Mouse (Mus musculus) forebrain, embryonic 11.5 days (tissue): Measurements from ENCODE around the gene Riok1. TPM values are rescaled to one million over a fixed set of nuclear protein-coding genes. Genes with fewer than 3 reads are reported as not detected.
A peak's percentile ranks its signal among the peaks of the same experiment; 100 is the strongest.

Experiments
- ATAC-seq: fragments of 200-750 bp; cut with Nextera tagmentation; replicated peaks from 2 replicates; pipeline ENCODE4 v1.8.0; 2017; ENCODE audit warnings: moderate TSS enrichment; ENCODE audit not compliant: low FRiP score
- DNase-seq: peaks from one replicate; pipeline ENCODE4 v3.0.0-alpha.2; 2017; ENCODE audit warnings: low spot score
- H3K27ac ChIP-seq: fragments of 300-500 bp; sonication (generic); 2 replicates; pipeline ENCODE4 v1.5.1; 2014; ENCODE audit warnings: low read depth, low read length
- H3K27me3 ChIP-seq: fragments of 300-500 bp; sonication (generic); 2 replicates; pipeline ENCODE4 v1.6.1; 2014; ENCODE audit warnings: mild to moderate bottlenecking, low read length, mixed read lengths; ENCODE audit not compliant: control insufficient read depth, insufficient read depth
- H3K36me3 ChIP-seq: fragments of 300-500 bp; sonication (generic); 2 replicates; pipeline ENCODE4 v1.6.1; 2014; ENCODE audit warnings: mild to moderate bottlenecking, low read length, moderate library complexity, mixed read lengths; ENCODE audit not compliant: control insufficient read depth, insufficient read depth
- H3K4me1 ChIP-seq: fragments of 300-500 bp; sonication (generic); replicated peaks from 2 replicates; pipeline ENCODE4 v1.6.1; 2014; ENCODE audit warnings: low read length, mixed read lengths; ENCODE audit not compliant: control insufficient read depth, insufficient read depth
- H3K4me2 ChIP-seq: fragments of 300-500 bp; sonication (generic); 2 replicates; pipeline ENCODE4 v1.6.1; 2014; ENCODE audit warnings: low read depth, mild to moderate bottlenecking, low read length, moderate library complexity, mixed read lengths; ENCODE audit not compliant: severe bottlenecking
- H3K4me3 ChIP-seq: fragments of 300-500 bp; sonication (generic); 2 replicates; pipeline ENCODE4 v1.5.1; 2014; ENCODE audit warnings: low read depth, low read length
- H3K9ac ChIP-seq: fragments of 300-500 bp; sonication (generic); 2 replicates; pipeline ENCODE4 v1.6.1; 2014; ENCODE audit warnings: low read length
- H3K9me3 ChIP-seq: fragments of 300-500 bp; sonication (generic); 2 replicates; pipeline ENCODE4 v1.6.1; 2016; ENCODE audit warnings: low read length, mixed read lengths; ENCODE audit not compliant: control insufficient read depth
- WGBS: fragments of 180-500 bp; shearing (Covaris S2); extraction: QIAGEN DNeasy Blood & Tissue Kit; methylation state at CpG from one replicate; pipeline ENCODE4 v1.1.7; 2014; 5-methylcytosine and 5-hydroxymethylcytosine counted together
- polyA plus RNA-seq: library from polyadenylated mRNA; unstranded; fragments of >200 nt; fragmentation: Nextera tagmentation; extraction: Ambion mirVana; gene quantifications from 2 replicates; pipeline ENCODE4 v1.2.1, GENCODE M21; 2014

Riok1 gene
- polyA plus RNA-seq = 49.5 and 53.6 TPM in 2 replicates

- Histone ChIP-seq H3K27me3 (no peaks in the 10 kb centered on the region), H3K4me1 (peaks cover 2% of the 10 kb centered on the region; the same call in 1 of the 2 replicates), H3K36me3 (no peaks in the 10 kb centered on the region), H3K27ac (0 out of 2 replicates have a peak within 1 kb of the TSS, but pooled peaks have one; percentile 26), H3K9ac (peak within 1 kb of the TSS; percentile 72), H3K9me3 (no peaks in the 10 kb centered on the region), H3K4me3 (peak within 1 kb of the TSS; percentile 69), H3K4me2 (peak within 1 kb of the TSS; percentile 93)
- whole genome bisulfite sequencing = 13% methylated on average over 37 of the region's 37 CpGs
- ATAC-seq (no peak), DNase-seq (no peak)
Observed at GRCm38 (mm10) chr13:38036343-38037043, at the start of gene Riok1. TSS of gene Riok1 (plus strand) at chr13:38036995.

DNA sequence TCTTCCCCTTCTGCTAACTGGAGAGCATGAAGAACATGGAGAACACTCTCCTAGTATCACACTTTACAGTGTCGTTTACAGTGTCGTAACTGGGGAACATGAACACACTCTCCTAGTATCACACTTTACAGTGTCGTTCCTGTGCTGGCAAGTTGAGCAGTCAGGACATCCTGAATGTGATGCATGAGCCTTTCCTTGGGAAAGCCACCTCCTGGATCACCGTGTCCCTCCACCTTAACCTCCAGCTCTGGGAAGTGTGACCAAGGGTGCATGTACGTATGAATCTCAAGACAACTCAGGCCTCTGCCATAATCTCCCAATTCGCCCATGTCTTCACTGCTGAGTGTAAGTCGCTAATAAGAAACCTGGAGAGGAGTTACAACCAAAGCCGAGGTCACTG lies 47.1 kb upstream of the Riok1 start:
- 96% methylated on average over 8 of the region's 8 CpGs for WGBS
- peaks cover 21% of the 10 kb centered on the region for H3K36me3 ChIP-seq
- ATAC-seq = no peak

GRCm38 (mm10) chr13:37992638-37993371 lies 44.0 kb upstream of the Riok1 start:
- Histone ChIP-seq H3K4me2 (peak overlapping the region; percentile 58), H3K4me1 (no peaks in the 10 kb centered on the region), H3K4me3 (peak overlapping the region; percentile 93), H3K36me3 (peaks cover 8% of the 10 kb centered on the region), H3K27ac (no peak overlapping the region), H3K9ac (peak overlapping the region; percentile 95), H3K9me3 (no peaks in the 10 kb centered on the region), H3K27me3 (no peaks in the 10 kb centered on the region)
- DNase-seq = no peak
- WGBS = 18% methylated on average over 10 of the region's 10 CpGs
- no peak for ATAC-seq

More for the DNA sequence above, 47.1 kb upstream of the Riok1 start:
- H3K4me2 ChIP-seq = no peak overlapping the region
- no peak overlapping the region for H3K9ac ChIP-seq
- H3K27ac ChIP-seq = no peak overlapping the region
- H3K4me3 ChIP-seq = no peak overlapping the region
- no peak for DNase-seq
- H3K27me3 ChIP-seq = no peaks in the 10 kb centered on the region
- H3K9me3 ChIP-seq = no peaks in the 10 kb centered on the region
- no peaks in the 10 kb centered on the region for H3K4me1 ChIP-seq

DNA sequence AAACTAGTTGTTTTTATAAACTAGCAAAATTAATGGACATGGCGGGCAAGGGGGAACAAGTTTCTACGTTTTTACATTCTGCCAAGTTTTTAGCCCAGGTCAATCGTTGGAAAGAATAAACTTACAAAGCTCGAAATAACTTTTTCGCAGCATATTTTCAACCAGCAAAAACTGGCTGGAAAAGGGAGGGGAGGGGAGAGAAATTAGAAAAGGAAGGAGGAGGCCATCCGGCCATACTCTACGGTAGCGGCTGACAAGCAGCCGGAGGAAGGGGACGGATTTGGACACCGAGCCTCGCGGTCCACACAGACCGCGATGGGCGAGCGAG lies 43.5 kb upstream of the Riok1 start:
- Histone ChIP-seq H3K27ac (peak overlapping the region; percentile 85), H3K9ac (peak overlapping the region; percentile 95), H3K9me3 (no peaks in the 10 kb centered on the region), H3K4me3 (peak overlapping the region; percentile 93), H3K4me2 (peak overlapping the region; percentile 58), H3K27me3 (no peaks in the 10 kb centered on the region), H3K36me3 (peaks cover 8% of the 10 kb centered on the region), H3K4me1 (no peaks in the 10 kb centered on the region)
- under 1% methylated on average over 17 of the region's 17 CpGs for WGBS
- no peak for DNase-seq
- no peak for ATAC-seq

GRCm38 (mm10) chr13:37993704-37994404 lies 42.9 kb upstream of the Riok1 start, which contains the start of gene Ssr1:
TSS of gene Ssr1 (minus strand) at chr13:37994217.
- Histone ChIP-seq H3K9ac (peak within 1 kb of the TSS; percentile 95), H3K9me3 (no peaks in the 10 kb centered on the region), H3K36me3 (peaks cover 8% of the 10 kb centered on the region), H3K4me3 (peak within 1 kb of the TSS; percentile 93), H3K4me1 (no peaks in the 10 kb centered on the region), H3K27ac (peak within 1 kb of the TSS; percentile 85), H3K27me3 (no peaks in the 10 kb centered on the region), H3K4me2 (peak within 1 kb of the TSS; percentile 58)
- WGBS = under 1% methylated on average over 88 of the region's 89 CpGs
- ATAC-seq = peak; percentile 98
- DNase-seq = peak; percentile 98

DNA sequence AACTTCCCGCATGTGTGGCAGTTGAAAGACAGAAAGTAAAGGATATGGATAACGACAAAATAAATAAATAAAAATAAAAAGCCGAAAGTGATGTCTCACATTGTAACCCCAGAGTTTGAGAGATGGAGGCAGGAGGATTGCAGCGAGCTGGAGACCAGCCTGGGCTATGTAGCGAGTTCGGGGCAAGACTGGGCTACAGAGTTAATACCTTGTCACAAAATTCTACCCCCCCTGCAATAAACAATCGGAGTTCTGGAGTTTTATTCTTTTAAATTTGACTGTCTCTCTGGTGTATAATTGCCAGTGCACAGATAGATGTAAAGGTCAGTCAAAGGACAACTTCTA lies 42.4 kb upstream of the Riok1 start:
- Histone ChIP-seq H3K4me2 (peak overlapping the region; percentile 28), H3K27me3 (no peaks in the 10 kb centered on the region), H3K9ac (peak overlapping the region; percentile 54), H3K4me3 (peak overlapping the region; percentile 93), H3K4me1 (no peaks in the 10 kb centered on the region), H3K27ac (no peak overlapping the region), H3K9me3 (no peaks in the 10 kb centered on the region), H3K36me3 (peaks cover 5% of the 10 kb centered on the region)
- DNase-seq (no peak), ATAC-seq (peak; percentile 57; the same call in 1 of the 2 replicates)
- 29% methylated on average over 7 of the region's 7 CpGs for WGBS

- no peaks in the 10 kb centered on the region for H3K27me3 ChIP-seq
- 91% methylated on average over 3 of the region's 3 CpGs for WGBS
- no peak overlapping the region for H3K4me2 ChIP-seq
- ATAC-seq (no peak), DNase-seq (no peak)
- H3K4me3 ChIP-seq = no peak overlapping the region
- no peak overlapping the region for H3K27ac ChIP-seq
- no peak overlapping the region for H3K9ac ChIP-seq
- no peaks in the 10 kb centered on the region for H3K4me1 ChIP-seq
- H3K9me3 ChIP-seq = no peaks in the 10 kb centered on the region
- no peaks in the 10 kb centered on the region for H3K36me3 ChIP-seq
Observed at GRCm38 (mm10) chr13:37999713-38000112, 37.1 kb upstream of the Riok1 start.

- Histone ChIP-seq H3K36me3 (no peaks in the 10 kb centered on the region), H3K9me3 (no peaks in the 10 kb centered on the region), H3K27me3 (no peaks in the 10 kb centered on the region), H3K9ac (no peak overlapping the region), H3K4me3 (no peak overlapping the region), H3K4me2 (no peak overlapping the region), H3K4me1 (no peaks in the 10 kb centered on the region), H3K27ac (no peak overlapping the region)
- no peak for ATAC-seq
- WGBS = 56% methylated on average over 1 of the region's 1 CpGs
- DNase-seq = no peak
Observed at GRCm38 (mm10) chr13:38002461-38002860, 34.3 kb upstream of the Riok1 start.
